Mouse (Mus musculus): Measurements from ENCODE around the gene Hoxa2. TPM values are rescaled to one million over a fixed set of nuclear protein-coding genes. Genes with fewer than 3 reads are reported as not detected.

The Hoxa2 gene
- polyA plus RNA-seq, 1 experiment from 2014 or later, result 0.14 TPM

GRCm38 (mm10) chr6:52202362-52203120 lies 37.9 kb upstream of the Hoxa2 start:
- peak; percentile 96 for DNase-seq (ENCODE audit: low spot score, missing footprints)
- 2% methylated on average over 22 of the region's 22 CpGs for WGBS
- no peak for ATAC-seq (ENCODE audit: low FRiP score)
- Histone ChIP-seq H3K27ac (ENCODE audit: low read depth, low read length) (no peak overlapping the region), H3K4me3 (ENCODE audit: low read depth, low read length) (no peak overlapping the region), H3K9me3 (ENCODE audit: control insufficient read depth, low read length) (no peaks in the 10 kb centered on the region), H3K27me3 (ENCODE audit: control insufficient read depth, insufficient read depth, low read length) (peaks cover 98% of the 10 kb centered on the region), H3K9ac (ENCODE audit: low read length) (no peak overlapping the region), H3K4me1 (ENCODE audit: control insufficient read depth, insufficient read depth, low read length) (peaks cover 7% of the 10 kb centered on the region), H3K36me3 (ENCODE audit: control insufficient read depth, insufficient read depth, low read length) (no peaks in the 10 kb centered on the region), H3K4me2 (no peak overlapping the region)

- no peak for DNase-seq (ENCODE audit: low spot score, missing footprints)
- Histone ChIP-seq H3K27me3 (ENCODE audit: control insufficient read depth, insufficient read depth, low read length) (peaks cover 98% of the 10 kb centered on the region), H3K27ac (ENCODE audit: low read depth, low read length) (no peak overlapping the region), H3K4me3 (ENCODE audit: low read depth, low read length) (no peak overlapping the region), H3K9me3 (ENCODE audit: control insufficient read depth, low read length) (no peaks in the 10 kb centered on the region), H3K4me2 (no peak overlapping the region), H3K4me1 (ENCODE audit: control insufficient read depth, insufficient read depth, low read length) (peaks cover 7% of the 10 kb centered on the region), H3K9ac (ENCODE audit: low read length) (no peak overlapping the region), H3K36me3 (ENCODE audit: control insufficient read depth, insufficient read depth, low read length) (no peaks in the 10 kb centered on the region)
- ATAC-seq (ENCODE audit: low FRiP score), result no peak
- 15% methylated on average over 1 of the region's 1 CpGs for WGBS
Observed at GRCm38 (mm10) chr6:52201269-52201668, 36.6 kb upstream of the Hoxa2 start.

GRCm38 (mm10) chr6:52200751-52201250 lies 36.2 kb upstream of the Hoxa2 start:
- no peak overlapping the region for H3K4me2 ChIP-seq
- H3K9ac ChIP-seq (ENCODE audit: low read length), result no peak overlapping the region
- H3K4me3 ChIP-seq (ENCODE audit: low read depth, low read length), result no peak overlapping the region
- DNase-seq (ENCODE audit: low spot score, missing footprints) (peak; percentile 96), ATAC-seq (ENCODE audit: low FRiP score) (no peak)
- peaks cover 7% of the 10 kb centered on the region for H3K4me1 ChIP-seq (ENCODE audit: control insufficient read depth, insufficient read depth, low read length)
- 5% methylated on average over 10 of the region's 10 CpGs for WGBS
- no peaks in the 10 kb centered on the region for H3K36me3 ChIP-seq (ENCODE audit: control insufficient read depth, insufficient read depth, low read length)
- no peaks in the 10 kb centered on the region for H3K9me3 ChIP-seq (ENCODE audit: control insufficient read depth, low read length)
- no peak overlapping the region for H3K27ac ChIP-seq (ENCODE audit: low read depth, low read length)
- peaks cover 98% of the 10 kb centered on the region for H3K27me3 ChIP-seq (ENCODE audit: control insufficient read depth, insufficient read depth, low read length)

DNA sequence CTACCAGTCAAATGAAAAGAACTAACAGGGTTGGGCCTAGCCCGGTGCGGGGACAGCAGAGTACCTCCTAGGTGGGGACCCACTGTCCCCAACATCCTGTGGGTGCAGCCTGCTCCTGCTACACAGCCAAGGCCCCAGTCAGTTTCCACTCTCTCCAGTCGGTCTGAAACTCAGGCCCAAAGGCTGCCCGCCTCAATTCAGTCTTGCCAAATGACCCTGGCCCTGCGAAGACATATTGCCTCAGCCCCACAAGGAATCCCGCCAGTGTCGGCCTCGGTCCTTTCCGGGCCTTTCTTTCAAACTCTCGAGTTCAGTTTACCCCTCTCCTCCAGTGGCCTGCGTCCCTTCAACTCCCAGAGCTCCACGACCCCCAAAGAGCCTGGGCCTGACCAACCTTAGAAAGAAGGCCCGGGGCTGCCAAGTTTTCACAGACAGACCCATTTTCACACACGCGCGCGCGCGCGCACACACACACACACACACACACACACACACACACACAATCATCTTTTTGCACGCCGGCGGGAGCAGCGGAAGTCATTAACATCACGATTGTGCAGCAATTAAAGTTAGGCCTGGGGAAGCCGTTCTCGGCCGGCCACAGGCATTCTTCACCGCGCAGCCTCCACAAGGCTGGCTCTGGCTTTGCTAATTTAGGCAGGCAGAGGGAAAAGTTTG lies 35.6 kb upstream of the Hoxa2 start:
- Histone ChIP-seq H3K4me1 (ENCODE audit: control insufficient read depth, insufficient read depth, low read length) (peaks cover 7% of the 10 kb centered on the region), H3K9me3 (ENCODE audit: control insufficient read depth, low read length) (no peaks in the 10 kb centered on the region), H3K27ac (ENCODE audit: low read depth, low read length) (no peak overlapping the region), H3K9ac (ENCODE audit: low read length) (no peak overlapping the region), H3K27me3 (ENCODE audit: control insufficient read depth, insufficient read depth, low read length) (peaks cover 98% of the 10 kb centered on the region), H3K4me2 (no peak overlapping the region), H3K4me3 (ENCODE audit: low read depth, low read length) (no peak overlapping the region), H3K36me3 (ENCODE audit: control insufficient read depth, insufficient read depth, low read length) (no peaks in the 10 kb centered on the region)
- under 1% methylated on average over 30 of the region's 30 CpGs for WGBS
- no peak for ATAC-seq (ENCODE audit: low FRiP score)
- DNase-seq (ENCODE audit: low spot score, missing footprints), result no peak

GRCm38 (mm10) chr6:52197271-52197670 lies 32.6 kb upstream of the Hoxa2 start:
- no peaks in the 10 kb centered on the region for H3K36me3 ChIP-seq (ENCODE audit: control insufficient read depth, insufficient read depth, low read length)
- no peaks in the 10 kb centered on the region for H3K4me1 ChIP-seq (ENCODE audit: control insufficient read depth, insufficient read depth, low read length)
- H3K27me3 ChIP-seq (ENCODE audit: control insufficient read depth, insufficient read depth, low read length), result peaks cover 98% of the 10 kb centered on the region
- no peak overlapping the region for H3K9ac ChIP-seq (ENCODE audit: low read length)
- 1% methylated on average over 10 of the region's 10 CpGs for WGBS
- no peak for DNase-seq (ENCODE audit: low spot score, missing footprints)
- no peak overlapping the region for H3K4me2 ChIP-seq
- no peak for ATAC-seq (ENCODE audit: low FRiP score)
- no peak overlapping the region for H3K4me3 ChIP-seq (ENCODE audit: low read depth, low read length)
- no peak overlapping the region for H3K27ac ChIP-seq (ENCODE audit: low read depth, low read length)
- no peaks in the 10 kb centered on the region for H3K9me3 ChIP-seq (ENCODE audit: control insufficient read depth, low read length)

- 2% methylated on average over 9 of the region's 9 CpGs for WGBS
- ATAC-seq (ENCODE audit: low FRiP score), result no peak
- H3K27me3 ChIP-seq (ENCODE audit: control insufficient read depth, insufficient read depth, low read length), result peaks cover 98% of the 10 kb centered on the region
Observed at GRCm38 (mm10) chr6:52196811-52197210, 32.2 kb upstream of the Hoxa2 start.

DNA sequence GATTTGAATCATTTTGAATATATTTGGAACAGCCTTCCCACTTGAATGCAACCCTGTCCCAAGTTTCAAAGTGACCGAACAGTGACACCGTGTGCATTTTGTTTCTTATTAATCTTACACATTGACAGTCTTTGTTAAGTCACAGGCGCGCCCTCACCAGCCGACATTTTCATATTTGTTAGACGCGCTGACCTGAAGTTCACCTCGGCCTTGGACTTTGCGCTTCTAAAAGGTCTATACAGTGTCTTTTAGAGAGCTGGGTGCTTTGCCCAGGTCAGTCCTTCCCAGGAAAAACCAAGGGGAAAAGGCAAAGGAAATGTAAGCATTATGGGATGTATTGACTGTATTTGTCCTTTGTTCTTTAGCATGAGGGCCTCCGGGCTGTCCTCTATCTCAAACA lies 30.1 kb upstream of the Hoxa2 start:
- Histone ChIP-seq H3K9ac (ENCODE audit: low read length) (no peak overlapping the region), H3K9me3 (ENCODE audit: control insufficient read depth, low read length) (no peaks in the 10 kb centered on the region), H3K4me3 (ENCODE audit: low read depth, low read length) (no peak overlapping the region), H3K4me1 (ENCODE audit: control insufficient read depth, insufficient read depth, low read length) (peaks cover 10% of the 10 kb centered on the region), H3K4me2 (no peak overlapping the region), H3K36me3 (ENCODE audit: control insufficient read depth, insufficient read depth, low read length) (no peaks in the 10 kb centered on the region), H3K27ac (ENCODE audit: low read depth, low read length) (no peak overlapping the region), H3K27me3 (ENCODE audit: control insufficient read depth, insufficient read depth, low read length) (peaks cover 98% of the 10 kb centered on the region)
- ATAC-seq (ENCODE audit: low FRiP score) (no peak), DNase-seq (ENCODE audit: low spot score, missing footprints) (no peak)
- WGBS, result 5% methylated on average over 10 of the region's 10 CpGs

More at GRCm38 (mm10) chr6:52196811-52197210, 32.2 kb upstream of the Hoxa2 start:
- no peak overlapping the region for H3K9ac ChIP-seq (ENCODE audit: low read length)
- H3K4me2 ChIP-seq, result no peak overlapping the region
- DNase-seq (ENCODE audit: low spot score, missing footprints), result no peak
- H3K36me3 ChIP-seq (ENCODE audit: control insufficient read depth, insufficient read depth, low read length), result no peaks in the 10 kb centered on the region
- H3K27ac ChIP-seq (ENCODE audit: low read depth, low read length), result no peak overlapping the region
- peaks cover 3% of the 10 kb centered on the region for H3K4me1 ChIP-seq (ENCODE audit: control insufficient read depth, insufficient read depth, low read length)
- no peaks in the 10 kb centered on the region for H3K9me3 ChIP-seq (ENCODE audit: control insufficient read depth, low read length)
- no peak overlapping the region for H3K4me3 ChIP-seq (ENCODE audit: low read depth, low read length)

DNA sequence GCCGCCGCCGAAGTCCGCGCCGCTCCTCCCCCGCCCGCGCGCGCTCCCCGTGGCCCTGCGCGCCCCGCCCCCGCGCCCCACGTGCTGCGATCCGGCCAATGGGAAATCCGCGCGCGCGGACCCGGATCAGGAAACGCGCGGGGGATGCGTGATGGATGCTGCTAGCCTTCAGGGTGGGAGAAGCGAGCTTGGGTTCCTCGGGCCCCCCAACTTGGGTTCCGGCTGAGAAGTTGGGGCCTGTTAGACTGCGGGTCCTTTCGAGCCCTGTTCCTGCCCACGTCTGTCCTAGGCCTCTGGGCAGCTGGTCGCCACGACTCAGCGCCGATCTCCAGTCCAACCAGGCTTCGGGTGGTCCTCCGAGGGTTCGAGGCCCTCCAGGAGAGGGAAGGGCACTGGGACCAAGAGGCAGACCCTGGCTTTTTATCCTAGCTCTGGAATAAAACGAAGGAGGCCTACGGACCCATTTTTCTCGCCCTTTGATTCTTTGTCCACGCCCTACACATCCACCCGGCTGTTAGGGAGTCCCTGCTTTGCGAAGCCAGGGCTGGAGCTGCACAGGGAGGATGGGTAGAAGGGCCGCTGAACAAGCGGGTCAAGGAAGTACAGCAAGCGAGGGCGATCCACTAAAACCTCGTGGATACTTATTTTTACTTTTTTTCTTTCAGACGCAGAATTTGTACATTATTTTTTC lies 27.4 kb upstream of the Hoxa2 start:
- WGBS, result under 1% methylated on average over 35 of the region's 55 CpGs
- H3K9ac ChIP-seq (ENCODE audit: low read length), result no peak overlapping the region; the same call in 1 of the 2 replicates
- DNase-seq (ENCODE audit: low spot score, missing footprints), result peak; percentile 96
- no peaks in the 10 kb centered on the region for H3K9me3 ChIP-seq (ENCODE audit: control insufficient read depth, low read length)
- peak; percentile 55; the same call in 1 of the 2 replicates for ATAC-seq (ENCODE audit: low FRiP score)
- H3K4me2 ChIP-seq, result peak overlapping the region; percentile 54
- peaks cover 100% of the 10 kb centered on the region for H3K27me3 ChIP-seq (ENCODE audit: control insufficient read depth, insufficient read depth, low read length)
- H3K4me1 ChIP-seq (ENCODE audit: control insufficient read depth, insufficient read depth, low read length), result peaks cover 10% of the 10 kb centered on the region
- H3K4me3 ChIP-seq (ENCODE audit: low read depth, low read length), result peak overlapping the region; percentile 34
- no peaks in the 10 kb centered on the region for H3K36me3 ChIP-seq (ENCODE audit: control insufficient read depth, insufficient read depth, low read length)
- no peak overlapping the region for H3K27ac ChIP-seq (ENCODE audit: low read depth, low read length)
